Mouse (Mus musculus): ENCODE measurements around the gene Grik3.

DNA sequence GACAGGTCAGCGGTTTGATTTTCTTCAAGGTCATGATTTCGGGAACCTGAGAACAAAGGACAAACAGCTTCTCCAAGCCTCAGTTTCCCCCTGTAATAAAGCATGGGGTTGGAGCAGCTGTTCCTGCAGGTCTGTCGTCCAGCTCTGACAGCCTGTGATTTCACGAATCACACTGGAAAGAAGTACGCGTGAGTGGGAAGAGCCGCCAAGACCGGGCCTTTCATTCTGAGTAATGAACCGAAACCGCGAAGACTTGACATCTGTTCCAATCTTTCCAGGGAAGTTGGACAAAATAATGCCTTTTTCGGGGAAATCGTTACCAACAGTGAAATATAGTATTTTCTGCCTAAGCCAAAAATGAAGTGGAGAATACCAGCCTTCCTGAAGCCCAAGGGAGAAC, 191.5 kb downstream of the Grik3 start:
- TF ChIP-seq CTCF (conservative IDR thresholded peaks at IDR 0.05; ENCODE audit: insufficient read depth, insufficient read length, low read depth, low read length) (no peak), POLR2A (IDR thresholded peaks at IDR 0.05; ENCODE audit: low read depth, low read length) (no peak)
